Mouse (Mus musculus) ES-Bruce4 (cell line): Measurements from ENCODE around the gene Terb2. TPM values are rescaled to one million over a fixed set of nuclear protein-coding genes. Genes with fewer than 3 reads are reported as not detected.

Source experiments
- H3K27ac ChIP-seq: 2 replicates; pipeline ENCODE4 v1.5.1; 2012; ENCODE audit warnings: low read length, inconsistent platforms; ENCODE audit not compliant: insufficient read depth
- H3K27me3 ChIP-seq: 2 replicates; pipeline ENCODE4 v1.6.1; 2012; ENCODE audit warnings: mild to moderate bottlenecking, low read length, inconsistent platforms; ENCODE audit not compliant: control insufficient read depth, poor library complexity, insufficient read depth, severe bottlenecking
- H3K36me3 ChIP-seq: 2 replicates; pipeline ENCODE4 v1.6.1; 2012; ENCODE audit warnings: inconsistent platforms, mild to moderate bottlenecking, low read length, moderate library complexity; ENCODE audit not compliant: control insufficient read depth, poor library complexity, insufficient read depth, severe bottlenecking
- H3K4me1 ChIP-seq: one replicate; pipeline ENCODE4 v1.8.1; 2011; ENCODE audit warnings: low read length; ENCODE audit not compliant: control insufficient read depth, insufficient read depth
- H3K4me3 ChIP-seq: 2 replicates; pipeline ENCODE4 v1.5.1; 2011; ENCODE audit warnings: low read depth, mild to moderate bottlenecking, low read length
- H3K9ac ChIP-seq: 2 replicates; pipeline ENCODE4 v1.6.1; 2012; ENCODE audit warnings: low read depth, mild to moderate bottlenecking, inconsistent platforms; ENCODE audit not compliant: poor library complexity, severe bottlenecking
- H3K9me3 ChIP-seq: replicated peaks from 2 replicates; pipeline ENCODE4 v1.6.1; 2012; ENCODE audit warnings: mild to moderate bottlenecking, low read length, inconsistent platforms; ENCODE audit not compliant: control insufficient read depth, poor library complexity, insufficient read depth, severe bottlenecking
- CTCF ChIP-seq: IDR thresholded peaks from one replicate; pipeline ENCODE4 v1.8.1; 2011; ENCODE audit warnings: low read depth, low read length
- EP300 ChIP-seq: IDR thresholded peaks from 2 replicates; pipeline ENCODE4 v1.6.1; 2011; ENCODE audit warnings: low read depth, low read length; ENCODE audit not compliant: insufficient read depth
- POLR2A ChIP-seq: IDR thresholded peaks from one replicate; pipeline ENCODE4 v1.8.1; 2011; ENCODE audit warnings: low read length; ENCODE audit not compliant: insufficient read depth
- polyA plus RNA-seq: library from polyadenylated mRNA; stranded (reverse); fragments of >200 nt; gene quantifications from 2 replicates; pipeline ENCODE4 v1.2.4, GENCODE M21; 2011; ENCODE audit warnings: low read depth; ENCODE audit not compliant: missing spikeins, insufficient read depth, insufficient read length

Terb2 gene
- polyA plus RNA-seq, 1 experiment: 0.60 TPM

GRCm38 (mm10) chr2:122146687-122147086 lies 39.4 kb upstream of the Terb2 start:
- TF ChIP-seq POLR2A (no peak), CTCF (no peak), EP300 (no peak)
- Histone ChIP-seq H3K36me3 (no peaks in the 10 kb centered on the region), H3K27ac (no peak overlapping the region), H3K4me1 (no peaks in the 10 kb centered on the region), H3K4me3 (no peak overlapping the region), H3K9ac (no peak overlapping the region), H3K9me3 (no peaks in the 10 kb centered on the region), H3K27me3 (peaks cover 1% of the 10 kb centered on the region; the same call in 1 of the 2 replicates)

- H3K9me3 ChIP-seq: no peaks in the 10 kb centered on the region
- no peaks in the 10 kb centered on the region for H3K4me1 ChIP-seq
- H3K36me3 ChIP-seq: no peaks in the 10 kb centered on the region
- peak within 1 kb of the TSS; percentile 85 for H3K4me3 ChIP-seq
- no peak within 1 kb of the TSS for H3K27ac ChIP-seq
- no peak for TF ChIP-seq CTCF
- TF ChIP-seq POLR2A: peak; percentile 47
- peaks cover 1% of the 10 kb centered on the region; the same call in 1 of the 2 replicates for H3K27me3 ChIP-seq
- H3K9ac ChIP-seq: peak within 1 kb of the TSS; percentile 61
Measured at GRCm38 (mm10) chr2:122147508-122148241, 38.4 kb upstream of the Terb2 start, which contains the start of gene B2m. Gene B2m (plus strand): TSS chr2:122147686.

- Histone ChIP-seq H3K27ac (no peak overlapping the region), H3K9me3 (no peaks in the 10 kb centered on the region), H3K9ac (peak overlapping the region; percentile 61; the same call in 1 of the 2 replicates), H3K27me3 (peaks cover 1% of the 10 kb centered on the region; the same call in 1 of the 2 replicates), H3K36me3 (no peaks in the 10 kb centered on the region), H3K4me3 (peak overlapping the region; percentile 85), H3K4me1 (no peaks in the 10 kb centered on the region)
- TF ChIP-seq CTCF: no peak
- TF ChIP-seq EP300: no peak
- no peak for TF ChIP-seq POLR2A
Measured at GRCm38 (mm10) chr2:122148242-122148917, 37.7 kb upstream of the Terb2 start.

GRCm38 (mm10) chr2:122149316-122149715 lies 36.8 kb upstream of the Terb2 start:
- Histone ChIP-seq H3K4me3 (no peak overlapping the region), H3K9me3 (no peaks in the 10 kb centered on the region), H3K36me3 (no peaks in the 10 kb centered on the region), H3K9ac (no peak overlapping the region), H3K4me1 (no peaks in the 10 kb centered on the region), H3K27me3 (peaks cover 1% of the 10 kb centered on the region; the same call in 1 of the 2 replicates), H3K27ac (no peak overlapping the region)
- TF ChIP-seq CTCF (no peak), POLR2A (no peak), EP300 (no peak)

GRCm38 (mm10) chr2:122149716-122150115 lies 36.4 kb upstream of the Terb2 start:
- H3K4me1 ChIP-seq: no peaks in the 10 kb centered on the region
- H3K4me3 ChIP-seq: no peak overlapping the region
- H3K9ac ChIP-seq: no peak overlapping the region
- peaks cover 1% of the 10 kb centered on the region; the same call in 1 of the 2 replicates for H3K27me3 ChIP-seq
- H3K36me3 ChIP-seq: no peaks in the 10 kb centered on the region
- H3K27ac ChIP-seq: no peak overlapping the region
- no peak for TF ChIP-seq CTCF
- TF ChIP-seq POLR2A: no peak
- no peak for TF ChIP-seq EP300
- no peaks in the 10 kb centered on the region for H3K9me3 ChIP-seq

GRCm38 (mm10) chr2:122151221-122151620 lies 34.9 kb upstream of the Terb2 start:
- no peaks in the 10 kb centered on the region for H3K9me3 ChIP-seq
- no peak overlapping the region for H3K4me3 ChIP-seq
- H3K4me1 ChIP-seq: no peaks in the 10 kb centered on the region
- peaks cover 1% of the 10 kb centered on the region; the same call in 1 of the 2 replicates for H3K27me3 ChIP-seq
- no peaks in the 10 kb centered on the region for H3K36me3 ChIP-seq
- no peak overlapping the region for H3K27ac ChIP-seq
- TF ChIP-seq POLR2A: no peak
- TF ChIP-seq CTCF: no peak
- no peak for TF ChIP-seq EP300
- no peak overlapping the region for H3K9ac ChIP-seq
